Mouse (Mus musculus) cerebellum, postnatal 14 days (tissue): ENCODE measurements at regions not wholly inside any gene's neighbourhood (a gene's known extent, or its start where the extent isn't known, plus 50 kb on each side); places are given as distances from the start of the nearest gene placed in this dataset.
"Not testable (repeated sequence)": the region's sequence is repeated elsewhere in the genome, so short reads cannot be mapped to it uniquely, and the experiment has no call there.

Source experiments
- DNase-seq, 2 experiments: peaks; one replicate each; pipeline ENCODE4 v3.0.0; 2021; ENCODE audit warnings: mixed read lengths in 2 of 2

- DNase-seq, result no peak
Measured at GRCm38 (mm10) chr2:135525779-135526178, 133.0 kb upstream of the Plcb4 start.

GRCm38 (mm10) chr2:135529619-135530018, 129.2 kb upstream of the Plcb4 start:
- DNase-seq, result no peak

DNA sequence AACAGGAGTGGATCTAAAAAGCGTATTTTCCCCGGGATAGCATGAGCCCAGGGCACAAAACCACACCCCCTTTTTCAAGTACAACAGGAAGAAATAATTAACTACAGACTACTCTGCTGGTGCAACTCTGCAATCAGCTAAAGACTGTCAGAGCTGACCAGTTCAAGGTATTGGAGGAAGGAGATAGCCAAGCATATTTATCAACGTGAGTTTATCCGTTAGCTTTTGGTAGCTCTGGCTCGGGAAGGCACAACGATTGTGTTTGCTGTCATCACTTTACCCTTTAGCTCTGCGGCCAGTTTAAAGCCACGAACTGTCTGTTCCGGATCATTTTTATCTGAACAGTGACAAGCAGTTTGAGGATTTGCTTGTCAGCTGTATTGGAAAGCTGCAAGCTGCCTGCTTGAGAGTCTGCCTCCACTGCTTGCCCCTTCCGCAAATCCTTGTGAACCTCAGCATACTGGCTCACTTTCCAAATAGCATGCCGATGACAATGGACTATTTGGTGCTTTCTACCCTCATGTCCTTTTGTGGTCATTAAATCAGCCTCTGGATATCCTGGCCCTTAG, 122.4 kb upstream of the Plcb4 start:
- no peak for DNase-seq

GRCm38 (mm10) chr2:135538022-135538421, 120.8 kb upstream of the Plcb4 start:
- DNase-seq, result no peak

DNA sequence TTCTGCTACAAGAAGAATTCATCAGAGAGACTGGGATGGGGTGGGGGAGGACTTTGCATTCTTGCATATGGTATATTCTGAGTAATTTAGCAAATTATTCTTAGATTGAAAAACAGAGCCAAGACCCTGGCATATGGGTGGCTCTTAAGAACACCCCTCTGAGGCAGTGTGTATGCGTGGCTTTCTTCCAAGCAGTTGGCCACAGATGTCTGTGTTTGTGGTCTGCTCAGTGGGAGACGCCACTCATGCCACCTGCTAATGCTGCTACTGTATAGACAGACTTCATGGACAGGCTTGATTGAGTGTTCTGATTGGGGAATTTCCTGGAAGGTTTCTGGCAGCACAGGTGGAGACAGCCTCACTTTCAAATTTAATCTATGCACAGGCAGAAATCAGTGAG, 117.8 kb upstream of the Plcb4 start:
- DNase-seq, result peak; percentile 65 to 79

DNA sequence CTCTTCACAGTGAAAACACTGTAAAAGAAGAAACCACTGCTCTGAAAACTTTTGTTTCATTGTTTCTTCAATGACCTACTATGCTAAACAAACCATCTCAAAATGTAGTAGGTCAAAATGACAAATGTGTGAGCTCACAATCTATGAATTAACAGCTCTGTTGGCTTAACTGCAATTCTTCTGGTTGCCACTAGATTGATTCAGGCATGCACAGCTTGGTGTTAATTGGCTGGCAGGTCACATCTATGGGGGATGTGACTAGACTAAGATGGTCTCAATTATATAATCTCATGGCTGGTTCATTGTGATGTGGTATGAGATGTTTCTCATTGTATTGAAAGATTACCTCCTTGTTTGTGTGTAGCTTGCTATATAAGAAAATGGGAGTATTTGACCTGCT, 116.9 kb upstream of the Plcb4 start:
- no peak for DNase-seq

GRCm38 (mm10) chr2:135544882-135545281, 113.9 kb upstream of the Plcb4 start:
- DNase-seq, result no peak

DNA sequence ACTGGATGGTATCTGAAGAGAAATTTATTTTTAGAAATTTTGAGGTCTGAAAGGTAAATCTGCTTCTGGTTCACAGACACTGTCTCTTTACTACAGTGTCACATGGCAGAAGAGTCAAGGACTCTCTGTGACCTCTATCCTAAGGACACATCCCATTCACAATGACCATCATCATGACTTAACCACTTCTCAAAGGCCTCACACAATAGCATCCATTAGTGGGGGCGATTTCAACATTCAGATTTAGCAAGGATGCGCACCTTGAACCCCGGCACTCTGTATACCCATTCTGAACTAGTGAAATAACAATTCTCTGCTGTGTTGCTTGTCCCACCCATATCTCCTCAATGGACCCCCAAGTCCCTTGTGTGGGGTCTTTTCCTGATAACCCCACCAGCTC, 110.8 kb upstream of the Plcb4 start:
- no peak for DNase-seq

DNA sequence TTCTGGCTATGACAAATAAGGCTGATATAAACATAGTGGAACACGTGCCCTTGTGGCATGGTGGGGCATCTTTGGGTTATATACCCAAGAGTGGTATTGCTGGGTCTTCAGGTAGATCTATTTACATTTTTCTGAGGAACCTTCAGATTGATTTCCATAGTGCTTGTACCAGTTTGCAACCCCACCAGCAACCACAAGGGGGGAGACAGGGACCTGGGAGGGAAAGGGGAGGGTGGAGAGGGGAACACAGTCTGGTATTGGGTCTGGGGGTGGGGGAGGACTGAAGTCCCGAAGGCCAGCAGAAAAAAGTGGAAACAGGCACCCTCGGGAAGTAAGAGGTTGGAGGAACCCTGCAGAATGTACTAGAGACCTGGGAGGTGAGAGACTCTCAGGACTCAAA, 105.8 kb upstream of the Plcb4 start:
- no peak for DNase-seq

DNA sequence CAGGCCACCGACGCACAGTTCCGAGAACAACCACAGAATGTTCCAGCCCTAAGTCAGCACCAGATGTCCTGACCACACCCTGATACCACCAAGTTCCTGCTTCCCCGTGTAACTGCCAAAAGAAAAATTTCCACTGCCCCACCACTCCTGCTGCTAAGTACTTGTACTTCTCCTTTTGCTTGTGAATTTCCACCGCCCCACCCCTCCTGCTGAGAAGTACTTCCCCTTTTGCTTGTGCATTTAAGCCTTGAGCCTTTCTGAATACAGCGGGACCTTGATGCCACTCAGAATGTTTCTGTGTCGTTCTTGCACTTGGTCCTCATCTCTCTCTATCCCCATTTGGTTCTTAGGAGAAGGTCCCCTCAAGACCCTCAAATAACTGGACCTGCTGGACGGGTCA, 100.8 kb upstream of the Plcb4 start:
- DNase-seq, result not testable (repeated sequence)

GRCm38 (mm10) chr2:135559328-135559727, 99.5 kb upstream of the Plcb4 start:
- no peak for DNase-seq

DNA sequence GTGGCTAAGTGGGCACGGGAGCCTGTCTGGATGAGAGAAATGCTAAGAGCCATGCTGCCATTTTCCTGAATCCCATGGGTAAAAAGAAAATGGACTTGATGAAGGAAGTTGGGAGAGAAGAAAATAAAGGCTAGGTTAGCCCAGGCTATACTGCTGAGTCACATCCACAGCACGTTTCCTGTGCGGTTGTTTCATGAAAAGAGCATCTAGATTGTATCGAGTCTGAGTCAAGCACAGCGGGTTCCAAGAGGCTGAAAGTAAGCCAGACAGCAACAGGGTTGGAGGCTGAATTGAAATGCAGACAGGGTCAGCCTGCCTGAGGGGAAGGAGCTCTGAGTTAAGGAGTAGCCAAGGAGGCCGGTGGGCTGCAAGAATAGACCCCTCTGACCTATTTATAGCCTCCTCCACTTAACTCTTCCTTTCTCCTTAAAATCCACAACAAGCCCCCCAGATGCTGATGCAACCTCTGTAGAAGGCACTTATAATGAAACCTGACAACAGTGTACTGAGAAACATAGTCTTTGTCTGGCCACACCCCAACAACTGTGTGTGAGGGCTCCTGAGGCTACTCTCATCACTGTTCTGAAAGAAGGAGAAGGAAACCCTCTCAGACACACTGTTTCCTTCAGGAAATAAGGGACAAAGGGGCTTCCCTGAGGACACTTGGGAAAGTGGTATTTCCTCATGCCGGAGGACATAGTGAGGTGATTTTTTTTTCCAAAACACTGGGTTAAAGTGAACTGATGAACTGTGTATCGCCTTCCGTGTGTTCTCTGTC, 98.7 kb upstream of the Plcb4 start:
- no peak for DNase-seq

DNA sequence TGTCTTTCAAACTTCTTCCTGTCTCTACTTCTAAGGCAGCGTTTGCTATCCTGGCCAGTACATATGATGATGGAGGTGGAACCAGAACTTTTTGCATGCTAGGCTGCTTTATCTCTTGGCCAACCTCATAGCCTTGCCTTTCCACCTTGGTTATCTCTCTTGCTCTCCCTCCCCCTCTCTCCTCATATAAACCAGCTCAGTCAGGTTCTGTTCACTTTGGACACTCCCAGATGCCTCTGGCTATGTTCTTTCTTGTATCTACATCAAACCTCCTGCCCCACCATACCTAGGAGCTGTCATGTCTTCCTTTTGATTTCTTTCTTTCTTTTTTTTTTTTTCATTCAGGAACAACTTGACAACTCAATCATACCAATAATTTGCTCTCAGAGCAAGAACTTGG, 98.0 kb upstream of the Plcb4 start:
- DNase-seq, result no peak

GRCm38 (mm10) chr2:135561716-135562115, 97.1 kb upstream of the Plcb4 start:
- no peak for DNase-seq

- peak; percentile 36 to 54 for DNase-seq
Measured at GRCm38 (mm10) chr2:135562140-135562890, 96.5 kb upstream of the Plcb4 start.

DNA sequence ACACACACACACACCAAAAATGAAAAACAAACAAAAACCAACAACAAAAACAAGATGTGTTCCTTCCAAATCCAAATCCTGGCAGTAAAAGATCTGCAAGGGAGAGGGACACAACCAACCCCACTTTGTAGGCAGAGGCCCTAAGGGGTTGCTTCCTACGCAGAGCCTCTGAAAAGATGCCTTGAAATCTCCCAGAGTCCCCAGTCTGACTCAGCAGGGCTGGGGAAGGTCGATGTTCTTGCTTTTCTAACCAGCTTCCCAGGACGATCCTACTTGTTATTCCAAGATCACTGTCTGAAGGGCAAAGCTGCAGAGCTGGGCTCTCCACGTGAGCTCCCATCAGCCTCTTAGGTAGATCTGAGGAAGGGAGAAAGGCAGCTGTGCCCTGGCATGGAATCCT, 94.6 kb upstream of the Plcb4 start:
- no peak for DNase-seq

DNA sequence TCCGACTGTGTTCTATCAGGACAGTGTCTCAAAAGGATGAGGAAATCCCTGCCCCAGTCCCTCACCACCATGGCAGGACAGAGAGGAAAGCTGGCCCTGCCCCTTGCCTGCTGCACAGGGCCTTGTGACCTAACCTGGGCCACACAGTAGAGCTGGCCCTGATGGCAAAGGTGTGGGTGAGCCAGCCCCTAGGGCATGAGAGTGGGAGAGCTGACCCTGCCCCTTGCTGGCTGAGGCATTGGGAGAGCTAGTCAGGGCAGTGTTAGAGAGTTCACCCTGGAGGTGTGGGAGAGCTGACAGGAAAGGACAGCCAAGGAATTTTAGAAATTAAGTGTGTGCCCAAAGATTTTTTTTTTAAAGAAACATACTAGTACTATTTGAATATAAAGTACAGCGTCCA, 90.5 kb upstream of the Plcb4 start:
- DNase-seq, result no peak

DNA sequence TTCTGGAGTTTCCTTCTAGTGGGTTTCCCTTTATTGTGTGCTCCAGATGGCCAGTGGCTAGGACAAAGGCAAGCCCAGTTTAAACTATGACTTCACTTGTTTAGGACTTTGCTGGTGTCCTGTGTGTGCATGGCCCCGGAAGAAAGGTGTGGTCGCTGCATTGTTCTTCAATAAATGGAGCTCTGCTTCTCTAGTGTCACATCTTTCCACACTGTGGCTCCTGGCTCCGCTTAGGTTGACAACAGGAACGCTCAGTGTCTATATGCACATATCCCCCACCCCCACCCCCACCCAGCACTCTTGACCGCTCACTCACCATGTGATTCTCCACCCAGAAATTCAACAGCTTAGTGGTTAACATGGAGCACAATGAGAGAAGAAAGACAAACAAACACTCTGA, 87.2 kb upstream of the Plcb4 start:
- DNase-seq, result no peak

DNA sequence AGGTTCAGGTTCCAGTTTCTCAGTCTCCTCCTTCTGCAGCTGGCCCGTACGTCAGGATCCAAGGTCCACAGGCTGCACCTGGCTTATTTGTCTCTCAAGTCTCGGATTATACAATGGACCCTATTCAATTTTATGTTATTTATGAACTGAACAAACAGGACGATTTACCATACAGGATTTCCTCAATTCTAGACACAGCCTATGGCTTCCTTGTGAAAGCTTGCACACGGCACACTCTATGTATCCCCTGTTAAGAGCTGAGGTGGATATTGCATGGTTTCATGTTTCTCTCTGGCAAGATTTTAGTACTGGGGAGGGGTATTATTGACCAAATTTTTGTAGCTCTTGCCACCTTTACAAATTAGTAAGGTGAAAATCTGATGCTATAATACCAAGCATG, 81.6 kb upstream of the Plcb4 start:
- no peak for DNase-seq

- DNase-seq, result peak; percentile 28 to 40
Measured at GRCm38 (mm10) chr2:135578135-135578534, 80.7 kb upstream of the Plcb4 start.

DNA sequence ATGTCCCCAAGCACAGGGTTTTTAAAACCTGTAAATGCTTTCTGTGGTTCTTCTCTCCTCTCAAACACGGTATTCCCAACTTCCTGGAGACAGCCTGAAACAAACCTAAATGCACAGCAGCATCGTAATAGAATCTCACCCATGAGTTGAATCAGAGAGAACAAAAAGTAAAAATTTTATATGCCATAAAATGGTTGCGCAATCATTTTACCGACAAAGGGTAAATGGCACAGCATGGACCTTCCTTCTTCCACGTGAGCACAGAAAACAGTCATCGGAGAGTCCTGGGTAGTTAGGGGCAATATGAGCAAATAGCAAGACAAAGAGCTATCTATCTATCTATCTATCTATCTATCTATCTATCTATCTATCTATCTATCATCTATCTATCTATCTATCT, 79.3 kb upstream of the Plcb4 start:
- DNase-seq, result no peak

DNA sequence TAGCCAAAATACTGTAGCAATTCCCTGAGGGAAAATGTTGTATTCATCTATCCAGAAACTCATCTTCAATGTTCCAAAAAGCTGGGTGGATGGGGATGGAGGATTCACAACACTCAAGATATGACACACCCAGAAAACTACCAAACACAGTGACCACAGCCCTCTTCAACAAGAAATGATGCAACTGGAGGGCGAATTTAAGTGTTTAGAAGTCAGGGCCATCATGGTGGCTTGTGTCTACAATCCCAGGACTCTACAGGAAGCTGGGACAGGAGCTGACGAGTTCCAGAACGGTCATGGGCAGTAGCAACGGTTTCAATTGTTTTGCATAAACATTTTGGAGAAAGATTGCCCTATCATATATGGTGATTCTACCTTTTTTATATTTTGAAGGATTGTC, 78.8 kb upstream of the Plcb4 start:
- no peak for DNase-seq

GRCm38 (mm10) chr2:135582341-135582740, 76.5 kb upstream of the Plcb4 start:
- DNase-seq, result no peak

- DNase-seq, result no peak
Measured at GRCm38 (mm10) chr2:135606306-135606705, 52.5 kb upstream of the Plcb4 start.
